Mouse (Mus musculus): ENCODE results near the gene Pcgf6.
"Not testable (repeated sequence)": the region's sequence is repeated elsewhere in the genome, so short reads cannot be mapped to it uniquely, and the experiment has no call there.

Gene Pcgf6

DNA sequence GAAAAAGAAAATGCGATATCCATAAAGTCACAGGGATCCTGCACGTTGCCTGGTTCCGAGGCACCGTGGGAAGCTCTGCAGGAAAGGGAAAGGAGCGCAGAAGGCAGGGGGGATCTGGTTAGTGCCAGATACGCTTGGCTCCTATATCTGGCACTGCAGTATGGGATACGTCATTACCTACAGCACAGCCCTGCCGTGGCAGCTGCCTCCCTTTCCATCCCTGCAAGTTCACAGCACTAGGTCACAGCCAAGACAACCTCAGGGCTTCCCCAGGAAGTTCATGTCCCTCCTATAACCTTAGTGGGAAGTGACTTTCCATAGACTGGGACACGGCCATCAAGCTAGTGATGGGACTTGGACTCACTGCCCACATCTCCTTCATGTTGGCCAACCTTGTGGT is 54.6 kb downstream of the Pcgf6 start:
- DNase-seq: no peak

- DNase-seq: not testable (repeated sequence)
These were observed 58.4 kb downstream of the Pcgf6 start for GRCm38 (mm10) chr19:46992329-46992728.

DNA sequence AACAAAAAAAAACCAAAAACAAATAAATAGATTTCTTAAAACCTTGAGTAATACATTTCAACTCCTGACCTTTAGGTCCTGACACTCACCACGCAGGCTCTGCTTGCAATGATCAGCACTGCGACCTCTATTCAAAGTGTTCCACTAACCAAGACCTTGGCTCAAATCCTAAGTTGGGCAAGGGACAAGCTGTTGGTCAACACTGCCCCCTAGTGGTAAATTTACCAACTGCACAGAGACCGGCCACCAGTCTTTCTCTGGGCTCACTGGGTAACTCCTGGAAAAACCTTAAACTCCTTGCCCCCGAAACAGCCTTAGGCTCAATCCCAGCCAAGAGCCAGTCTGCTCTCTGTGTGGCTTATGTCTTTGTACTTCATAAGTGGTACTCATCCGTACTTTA is 59.6 kb downstream of the Pcgf6 start:
- DNase-seq: peak; percentile 73

- not testable (repeated sequence) for DNase-seq
These were observed 60.1 kb downstream of the Pcgf6 start for GRCm38 (mm10) chr19:46990625-46991024.

GRCm38 (mm10) chr19:46990153-46990518 is 60.6 kb downstream of the Pcgf6 start:
- no peak for DNase-seq

DNA sequence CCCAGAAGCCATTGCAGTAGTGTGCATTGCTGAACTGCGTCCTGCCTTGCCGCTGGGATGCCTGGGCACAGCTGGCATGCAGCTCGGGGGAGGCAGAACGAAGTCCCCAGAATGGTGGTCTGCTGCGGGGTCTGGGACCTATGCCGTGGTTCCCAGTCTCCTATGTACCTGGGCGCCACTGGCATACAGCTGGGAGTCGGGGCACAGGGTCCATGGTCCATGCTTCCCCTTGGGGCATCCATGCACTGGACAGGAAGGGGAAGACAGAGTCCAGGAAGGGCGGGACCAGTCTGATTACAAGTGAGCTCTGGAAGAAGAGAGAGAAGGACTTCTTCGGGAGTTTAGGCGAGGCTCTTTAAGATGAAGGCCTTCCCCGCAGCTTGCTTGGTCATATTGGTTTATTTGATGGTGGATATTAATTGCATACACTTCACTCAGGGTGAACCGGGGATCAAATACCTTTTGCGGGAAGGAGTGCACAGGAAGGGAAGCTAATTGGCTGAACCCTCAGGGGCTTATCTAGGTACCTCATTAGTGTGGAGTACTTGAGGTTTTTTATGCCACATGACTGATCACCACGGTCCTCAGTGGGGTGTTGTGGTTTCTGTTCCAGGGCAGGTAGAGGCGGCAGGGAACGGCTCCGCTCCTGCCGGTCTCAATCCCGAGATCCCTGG is 61.1 kb downstream of the Pcgf6 start:
- DNase-seq: no peak

- DNase-seq: no peak
These were observed 62.2 kb downstream of the Pcgf6 start for GRCm38 (mm10) chr19:46988231-46989087.

DNA sequence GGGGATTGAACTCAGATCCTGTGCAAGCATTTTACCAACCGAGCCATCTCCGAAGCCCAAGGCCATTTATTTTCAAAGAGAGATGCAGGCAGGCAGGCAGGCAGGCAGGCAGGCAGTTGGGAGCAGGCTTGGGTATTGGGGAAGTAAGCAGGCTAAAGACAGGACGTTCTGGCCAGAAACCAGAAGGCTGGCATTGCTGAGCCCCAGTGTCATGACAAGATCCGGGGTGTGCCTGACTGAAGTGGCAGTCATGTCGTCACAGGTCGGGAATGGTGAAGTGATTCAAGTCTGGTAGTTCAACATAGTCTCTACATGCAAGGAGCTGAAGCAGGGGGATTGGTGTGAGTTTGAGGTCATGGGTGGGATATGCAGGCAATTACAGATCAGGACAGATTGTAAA is 63.1 kb downstream of the Pcgf6 start:
- no peak for DNase-seq

DNA sequence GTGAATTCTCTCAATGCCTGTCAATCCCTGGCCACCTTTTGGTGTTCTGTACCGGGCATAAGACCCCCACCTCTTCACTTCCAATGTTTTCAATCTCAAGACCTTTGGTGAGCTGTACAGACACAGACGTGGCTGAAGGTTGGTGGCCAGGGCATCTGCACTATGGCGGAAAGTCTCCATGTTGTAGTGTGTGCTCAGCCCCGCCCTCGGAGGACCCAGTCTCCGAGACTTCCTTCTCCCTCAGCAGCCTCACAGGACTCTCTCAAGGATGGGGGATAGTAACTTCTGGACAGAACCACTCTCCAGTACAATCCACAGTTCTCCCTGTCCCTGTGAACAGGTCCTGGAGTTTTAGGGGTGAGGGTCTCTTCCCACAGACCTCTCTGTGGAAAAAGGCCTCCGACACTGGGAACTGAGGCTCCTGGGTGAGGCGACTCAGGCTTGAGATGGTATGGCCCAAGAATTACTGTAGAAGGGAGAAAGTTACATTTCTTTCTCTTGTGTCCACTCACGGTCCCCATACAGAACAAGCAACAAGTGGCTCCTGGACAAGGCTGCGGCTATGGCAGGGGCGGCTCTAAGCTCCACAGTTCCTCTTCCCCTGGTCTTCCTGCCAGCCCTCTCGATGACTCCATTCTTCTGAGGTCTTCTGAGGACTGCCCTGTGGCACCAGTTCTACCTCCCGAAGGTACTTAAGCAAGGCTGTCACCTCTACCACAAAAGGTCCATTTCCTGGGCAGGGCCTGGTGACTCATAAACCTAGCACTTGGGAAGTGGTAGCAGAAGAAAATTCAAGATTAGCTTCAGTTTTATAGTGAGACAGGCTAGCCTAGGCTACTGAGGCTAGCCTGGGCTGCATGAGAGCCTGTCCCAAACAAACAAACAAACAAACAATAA is 65.7 kb downstream of the Pcgf6 start:
- DNase-seq: no peak

- DNase-seq: no peak
These were observed 66.7 kb downstream of the Pcgf6 start for GRCm38 (mm10) chr19:46983966-46984380.
